ENCODE assay signal across 14 mouse cellular contexts in genomic region chr7:19842885-19843504, GRCm38 (mm10). TPM values are rescaled to one million over a fixed set of nuclear protein-coding genes. Genes with fewer than 3 reads are reported as not detected.
DNase-seq lines count a peak whose midpoint lies in the region; ATAC-seq lines count a peak whose summit lies in the region.
"Had no signal": no experiment of that assay in that cellular context is flagged by ENCODE, and none has a peak within 500 bp of the region (broad histone marks: within the 10 kb centered on the region; RNA-seq: fewer than 3 reads in every experiment).

No protein-coding gene starts in this region.

- H3K4me1 ChIP-seq in hindbrain, embryonic 11.5 days (replicated peaks; ENCODE audit: control insufficient read depth, insufficient read depth, low read length): no peaks in the 10 kb centered on the region
- H3K4me1 ChIP-seq in hindbrain, embryonic 16.5 days (ENCODE audit: control insufficient read depth, insufficient read depth, low read depth, low read length): no peaks in the 10 kb centered on the region
- peaks cover 4% of the 10 kb centered on the region; the same call in 1 of the 2 replicates for H3K4me1 ChIP-seq in liver, embryonic 11.5 days (replicated peaks; ENCODE audit: control insufficient read depth, insufficient read depth, low read length)

- H3K9me3 ChIP-seq in hindbrain, embryonic 11.5 days (ENCODE audit: control insufficient read depth, low read length): no peaks in the 10 kb centered on the region
- H3K9me3 ChIP-seq in hindbrain, embryonic 16.5 days (ENCODE audit: control insufficient read depth, low read length): no peaks in the 10 kb centered on the region
- no peaks in the 10 kb centered on the region for H3K9me3 ChIP-seq in liver, embryonic 11.5 days (ENCODE audit: control insufficient read depth, low read length)
- H3K9me3 ChIP-seq: embryonic facial prominence, embryonic 15.5 days had no signal

- WGBS in hindbrain, embryonic 11.5 days: 33% methylated on average over 19 of the region's 19 CpGs
- whole genome bisulfite sequencing in hindbrain, embryonic 16.5 days: 35% methylated on average over 18 of the region's 19 CpGs
- 31% methylated on average over 19 of the region's 19 CpGs for WGBS in liver, embryonic 11.5 days

- no peak overlapping the region for H3K27ac ChIP-seq in hindbrain, embryonic 11.5 days (ENCODE audit: low read depth, low read length)
- no peak overlapping the region for H3K27ac ChIP-seq in hindbrain, embryonic 16.5 days (ENCODE audit: low read depth, low read length)
- H3K27ac ChIP-seq in liver, embryonic 11.5 days (ENCODE audit: low read depth, low read length): no peak overlapping the region
- H3K27ac ChIP-seq: embryonic facial prominence, embryonic 15.5 days; macrophage had no signal

- no peak overlapping the region for H3K4me2 ChIP-seq in hindbrain, embryonic 11.5 days (replicated peaks; ENCODE audit: low read depth, low read length)
- H3K4me2 ChIP-seq in hindbrain, embryonic 16.5 days (ENCODE audit: low read length): no peak overlapping the region
- H3K4me2 ChIP-seq in liver, embryonic 11.5 days: no peak overlapping the region
- H3K4me2 ChIP-seq: embryonic facial prominence, embryonic 15.5 days had no signal

- no peak overlapping the region for H3K4me3 ChIP-seq in hindbrain, embryonic 11.5 days (ENCODE audit: low read depth, low read length)
- no peak overlapping the region for H3K4me3 ChIP-seq in hindbrain, embryonic 16.5 days (ENCODE audit: low read length)
- H3K4me3 ChIP-seq in liver, embryonic 11.5 days (ENCODE audit: low read depth, low read length): no peak overlapping the region
- H3K4me3 ChIP-seq: embryonic facial prominence, embryonic 15.5 days had no signal

- ATAC-seq in hindbrain, embryonic 11.5 days (ENCODE audit: low FRiP score): peak; percentile 43; the same call in 1 of the 2 replicates
- ATAC-seq in hindbrain, embryonic 16.5 days: no peak
- 0 out of 2 replicates have a peak, but pooled peaks have one; percentile 29 for ATAC-seq in liver, embryonic 11.5 days (replicated peaks; ENCODE audit: low FRiP score)

- peaks cover 15% of the 10 kb centered on the region for H3K27me3 ChIP-seq in hindbrain, embryonic 11.5 days (ENCODE audit: control insufficient read depth, insufficient read depth, low read length)
- peaks cover 17% of the 10 kb centered on the region for H3K27me3 ChIP-seq in hindbrain, embryonic 16.5 days (replicated peaks; ENCODE audit: control insufficient read depth, insufficient read depth, low read length)
- H3K27me3 ChIP-seq in liver, embryonic 11.5 days (replicated peaks; ENCODE audit: control insufficient read depth, insufficient read depth, low read length): peaks cover 11% of the 10 kb centered on the region; the same call in 1 of the 2 replicates

- H3K9ac ChIP-seq in hindbrain, embryonic 11.5 days (ENCODE audit: low read depth, low read length): no peak overlapping the region
- no peak overlapping the region for H3K9ac ChIP-seq in hindbrain, embryonic 16.5 days (ENCODE audit: low read depth, low read length)
- no peak overlapping the region for H3K9ac ChIP-seq in liver, embryonic 11.5 days (ENCODE audit: low read depth, low read length)
- H3K9ac ChIP-seq: embryonic facial prominence, embryonic 15.5 days had no signal

- H3K36me3 ChIP-seq in hindbrain, embryonic 11.5 days (ENCODE audit: control insufficient read depth, insufficient read depth, low read length): no peaks in the 10 kb centered on the region
- no peaks in the 10 kb centered on the region for H3K36me3 ChIP-seq in hindbrain, embryonic 16.5 days (ENCODE audit: control insufficient read depth, insufficient read depth, low read length)
- no peaks in the 10 kb centered on the region for H3K36me3 ChIP-seq in liver, embryonic 11.5 days (ENCODE audit: control insufficient read depth, insufficient read depth, low read length)
- H3K36me3 ChIP-seq: embryonic facial prominence, embryonic 15.5 days had no signal

- no peak for DNase-seq in hindbrain, embryonic 11.5 days (ENCODE audit: low spot score)
- DNase-seq in adipocyte (ENCODE audit: low spot score): peak; percentile 12
- peak; percentile 82 for DNase-seq in kidney, adult 18-20 months
- no peak for DNase-seq in liver, embryonic 11.5 days (ENCODE audit: low spot score)
- DNase-seq in layer of hippocampus, adult 18-20 months (ENCODE audit: low spot score in 2 of 2): no peak
- no peak for DNase-seq in urinary bladder, postnatal 10 days (ENCODE audit: low spot score)
- DNase-seq in spleen, postnatal 10 days (ENCODE audit: low spot score in 2 of 2): no peak

RNA-seq across cellular contexts. Expression of gene Gm19345, which starts 8.8 kb away (rescaled TPM):
- 0.17 TPM in 1 of 2 replicates, not detected in the other for polyA plus RNA-seq in hindbrain, embryonic 11.5 days (2014; fragmentation: Nextera tagmentation; extraction: Ambion mirVana)
- 19.3 and 22.9 TPM in 2 replicates for polyA plus RNA-seq in hindbrain, embryonic 16.5 days (2015; fragmentation: Nextera tagmentation; extraction: Ambion mirVana)
- not detected in 2 replicates for polyA plus RNA-seq in liver, embryonic 11.5 days (2014; fragmentation: Nextera tagmentation; extraction: Ambion mirVana)
- 1 to 10 TPM; 1.2 to 2.3 TPM for total RNA-seq in layer of hippocampus, adult 18-20 months (2021)
- total RNA-seq: gastrocnemius, adult 18-20 months; hematopoietic stem cell, adult 5-6 weeks had no signal
- polyA plus RNA-seq: activated CD4-positive, CD25-positive, alpha-beta regulatory T cell, adult 4 months; macrophage had no signal

RNA-seq across cellular contexts. Expression of gene Ceacam16, which starts 18.1 kb away (rescaled TPM):
- polyA plus RNA-seq in hindbrain, embryonic 11.5 days (2014; fragmentation: Nextera tagmentation; extraction: Ambion mirVana): not detected in 2 replicates
- polyA plus RNA-seq in hindbrain, embryonic 16.5 days (2015; fragmentation: Nextera tagmentation; extraction: Ambion mirVana): 1.4 and 2.0 TPM in 2 replicates
- not detected in 2 replicates for polyA plus RNA-seq in liver, embryonic 11.5 days (2014; fragmentation: Nextera tagmentation; extraction: Ambion mirVana)
- total RNA-seq in layer of hippocampus, adult 18-20 months (2021): not detected
- total RNA-seq: gastrocnemius, adult 18-20 months; left cerebral cortex, postnatal 14 days had no signal
- polyA plus RNA-seq: embryonic facial prominence, embryonic 15.5 days had no signal

RNA-seq across cellular contexts. Expression of gene Bcl3, which starts 20.4 kb away (rescaled TPM):
- 0.26 and 0.33 TPM in 2 replicates for polyA plus RNA-seq in hindbrain, embryonic 11.5 days (2014; fragmentation: Nextera tagmentation; extraction: Ambion mirVana)
- polyA plus RNA-seq in hindbrain, embryonic 16.5 days (2015; fragmentation: Nextera tagmentation; extraction: Ambion mirVana): 0.70 and 1.2 TPM in 2 replicates
- 5.4 and 7.0 TPM in 2 replicates for polyA plus RNA-seq in liver, embryonic 11.5 days (2014; fragmentation: Nextera tagmentation; extraction: Ambion mirVana)
- total RNA-seq in layer of hippocampus, adult 18-20 months (2021): 1 to 10 TPM in 1 of 2 experiments, under 1 TPM in 1; 0.27 to 1.1 TPM

RNA-seq across cellular contexts. Expression of gene Ceacam19, which starts 44.8 kb away (rescaled TPM):
- polyA plus RNA-seq in hindbrain, embryonic 11.5 days (2014; fragmentation: Nextera tagmentation; extraction: Ambion mirVana): not detected in 2 replicates
- not detected in 2 replicates for polyA plus RNA-seq in hindbrain, embryonic 16.5 days (2015; fragmentation: Nextera tagmentation; extraction: Ambion mirVana)
- not detected in 2 replicates for polyA plus RNA-seq in liver, embryonic 11.5 days (2014; fragmentation: Nextera tagmentation; extraction: Ambion mirVana)
- not detected for total RNA-seq in layer of hippocampus, adult 18-20 months (2021)
- total RNA-seq: gastrocnemius, adult 18-20 months; hematopoietic stem cell, adult 5-6 weeks; left cerebral cortex, postnatal 14 days had no signal
- polyA plus RNA-seq: activated CD4-positive, CD25-positive, alpha-beta regulatory T cell, adult 4 months had no signal

RNA-seq across cellular contexts. Expression of gene Cblc, which starts 46.4 kb away (rescaled TPM):
- 0.59 and 0.63 TPM in 2 replicates for polyA plus RNA-seq in hindbrain, embryonic 11.5 days (2014; fragmentation: Nextera tagmentation; extraction: Ambion mirVana)
- polyA plus RNA-seq in hindbrain, embryonic 16.5 days (2015; fragmentation: Nextera tagmentation; extraction: Ambion mirVana): 0.34 and 0.41 TPM in 2 replicates
- polyA plus RNA-seq in liver, embryonic 11.5 days (2014; fragmentation: Nextera tagmentation; extraction: Ambion mirVana): 1.4 TPM in 2 replicates
- not detected for total RNA-seq in layer of hippocampus, adult 18-20 months (2021)
- total RNA-seq: gastrocnemius, adult 18-20 months; hematopoietic stem cell, adult 5-6 weeks; left cerebral cortex, postnatal 14 days had no signal
- polyA plus RNA-seq: activated CD4-positive, CD25-positive, alpha-beta regulatory T cell, adult 4 months; macrophage had no signal

Comparison
In these comparisons a context has a peak if more than half of its experiments do, and no peak if none do; other contexts are left out.
1. RNA of gene Gm19345, which starts 8.8 kb away (polyA plus RNA-seq): 19.3 to 22.9 TPM in hindbrain, embryonic 16.5 days; 0.17 TPM in hindbrain, embryonic 11.5 days and not detected in liver, embryonic 11.5 days; every median in the first group is over 10 times any median in the second.
2. DNase-seq: peak in adipocyte (single experiment) and kidney, adult 18-20 months (single experiment); none in hindbrain, embryonic 11.5 days (single experiment), liver, embryonic 11.5 days (single experiment), layer of hippocampus, adult 18-20 months (0 of 2), urinary bladder, postnatal 10 days (single experiment) and spleen, postnatal 10 days (0 of 2).